Mouse (Mus musculus) hindbrain, postnatal 0 days (tissue): ENCODE data around the gene Myo16. TPM values are rescaled to one million over a fixed set of nuclear protein-coding genes. Genes with fewer than 3 reads are reported as not detected.

Source experiments
- ATAC-seq: fragments of 200-750 bp; cut with Nextera tagmentation; 2 replicates; pipeline ENCODE4 v1.8.0; 2017; ENCODE audit warnings: mild to moderate bottlenecking, moderate TSS enrichment, moderate library complexity
- DNase-seq: peaks from one replicate; pipeline ENCODE4 v3.0.0-alpha.2; 2015; ENCODE audit warnings: low spot score
- H3K27ac ChIP-seq: fragments of 300-500 bp; sonication (generic); 2 replicates; pipeline ENCODE4 v1.5.1; 2014; ENCODE audit warnings: mild to moderate bottlenecking
- H3K27me3 ChIP-seq: fragments of 300-500 bp; sonication (generic); 2 replicates; pipeline ENCODE4 v1.6.1; 2014; ENCODE audit warnings: low read length, mixed read lengths; ENCODE audit not compliant: insufficient read depth
- H3K36me3 ChIP-seq: fragments of 300-500 bp; sonication (generic); 2 replicates; pipeline ENCODE4 v1.6.1; 2014; ENCODE audit warnings: low read length, mixed read lengths; ENCODE audit not compliant: insufficient read depth
- H3K4me1 ChIP-seq: fragments of 300-500 bp; sonication (generic); 2 replicates; pipeline ENCODE4 v1.6.1; 2014; ENCODE audit warnings: antibody characterized with exemption, low read length, mixed read lengths; ENCODE audit not compliant: insufficient read depth
- H3K4me2 ChIP-seq: fragments of 300-500 bp; sonication (generic); 2 replicates; pipeline ENCODE4 v1.6.1; 2014; ENCODE audit warnings: low read depth, mild to moderate bottlenecking, low read length, moderate library complexity, mixed read lengths
- H3K4me3 ChIP-seq: fragments of 300-500 bp; sonication (generic); 2 replicates; pipeline ENCODE4 v1.5.1; 2014; ENCODE audit warnings: low read length
- H3K9ac ChIP-seq: fragments of 300-500 bp; sonication (generic); replicated peaks from 2 replicates; pipeline ENCODE4 v1.6.1; 2014; ENCODE audit warnings: mild to moderate bottlenecking, low read length, moderate library complexity, mixed read lengths
- H3K9me3 ChIP-seq: fragments of 300-500 bp; sonication (generic); 2 replicates; pipeline ENCODE4 v1.6.1; 2016; ENCODE audit warnings: low read length, mixed read lengths
- CTCF ChIP-seq: IDR thresholded peaks from 2 replicates; pipeline ENCODE4 v1.5.1; 2016; ENCODE audit warnings: antibody characterized with exemption, control low read depth, low read depth
- WGBS: fragments of 180-500 bp; shearing (Covaris S2); extraction: QIAGEN DNeasy Blood & Tissue Kit; methylation state at CpG from one replicate; pipeline ENCODE4 v1.1.7; 2014; 5-methylcytosine and 5-hydroxymethylcytosine counted together
- polyA plus RNA-seq: library from polyadenylated mRNA; unstranded; fragments of >200 nt; fragmentation: Nextera tagmentation; extraction: Ambion mirVana; gene quantifications from 2 replicates; pipeline ENCODE4 v1.2.1, GENCODE M21; 2015
- total RNA-seq: library from RNA; depleted of rRNA; stranded (reverse); fragments of >200 nt; gene quantifications from 2 replicates; pipeline ENCODE4 v1.2.3, GENCODE M21; 2014

The Myo16 gene
- total and polyA plus RNA-seq, 2 experiments from 2014 or later = 8.7 to 71.2 TPM

GRCm38 (mm10) chr8:10362949-10363348 is 209.2 kb downstream of the Myo16 start:
- H3K9ac ChIP-seq = no peak overlapping the region
- H3K36me3 ChIP-seq = no peaks in the 10 kb centered on the region
- ATAC-seq (no peak), DNase-seq (no peak)
- 92% methylated on average over 2 of the region's 2 CpGs for WGBS
- H3K4me2 ChIP-seq = no peak overlapping the region
- TF ChIP-seq CTCF = no peak
- H3K27me3 ChIP-seq = no peaks in the 10 kb centered on the region
- no peaks in the 10 kb centered on the region for H3K4me1 ChIP-seq
- H3K9me3 ChIP-seq = no peaks in the 10 kb centered on the region
- no peak overlapping the region for H3K27ac ChIP-seq
- H3K4me3 ChIP-seq = no peak overlapping the region

GRCm38 (mm10) chr8:10363654-10364406 is 210.1 kb downstream of the Myo16 start:
- Histone ChIP-seq H3K36me3 (no peaks in the 10 kb centered on the region; the same call in 1 of the 2 replicates), H3K27ac (no peak overlapping the region), H3K4me2 (no peak overlapping the region), H3K27me3 (no peaks in the 10 kb centered on the region), H3K9ac (no peak overlapping the region), H3K9me3 (no peaks in the 10 kb centered on the region), H3K4me1 (no peaks in the 10 kb centered on the region), H3K4me3 (no peak overlapping the region)
- no peak for TF ChIP-seq CTCF
- DNase-seq = peak; percentile 18
- 55% methylated on average over 13 of the region's 13 CpGs for WGBS
- no peak for ATAC-seq

DNA sequence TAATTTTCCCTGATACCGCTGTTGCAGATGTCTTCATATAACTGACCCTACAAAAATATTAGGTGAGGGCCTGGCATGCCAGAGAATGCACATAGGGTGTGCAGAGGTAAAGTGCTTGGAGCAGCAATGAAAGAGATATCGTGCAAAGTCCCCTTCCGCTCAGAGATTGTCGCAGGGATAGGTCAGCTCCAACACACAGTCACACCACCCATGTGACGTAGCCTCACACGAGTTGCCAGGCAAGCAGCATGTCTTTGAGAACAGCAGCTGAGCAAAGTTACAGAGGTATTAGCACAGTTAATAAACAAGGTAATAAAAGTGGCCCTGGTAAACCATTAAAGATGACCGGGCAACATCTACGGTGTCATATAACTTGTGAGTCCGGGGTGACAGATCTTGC is 212.4 kb downstream of the Myo16 start:
- H3K4me2 ChIP-seq = no peak overlapping the region
- WGBS = 93% methylated on average over 9 of the region's 9 CpGs
- H3K9ac ChIP-seq = no peak overlapping the region
- DNase-seq = no peak
- no peaks in the 10 kb centered on the region for H3K4me1 ChIP-seq
- no peak overlapping the region for H3K4me3 ChIP-seq
- no peaks in the 10 kb centered on the region for H3K27me3 ChIP-seq
- no peaks in the 10 kb centered on the region for H3K9me3 ChIP-seq
- H3K27ac ChIP-seq = no peak overlapping the region
- H3K36me3 ChIP-seq = no peaks in the 10 kb centered on the region; the same call in 1 of the 2 replicates
- TF ChIP-seq CTCF = no peak
- ATAC-seq = no peak

GRCm38 (mm10) chr8:10372571-10372970 is 218.9 kb downstream of the Myo16 start:
- H3K36me3 ChIP-seq = peaks cover 11% of the 10 kb centered on the region
- WGBS = 84% methylated on average over 2 of the region's 2 CpGs
- H3K4me3 ChIP-seq = no peak overlapping the region
- no peak overlapping the region for H3K4me2 ChIP-seq
- no peak overlapping the region for H3K9ac ChIP-seq
- no peaks in the 10 kb centered on the region for H3K9me3 ChIP-seq
- no peak overlapping the region for H3K27ac ChIP-seq
- TF ChIP-seq CTCF = no peak
- ATAC-seq (no peak), DNase-seq (no peak)
- H3K4me1 ChIP-seq = no peaks in the 10 kb centered on the region
- no peaks in the 10 kb centered on the region for H3K27me3 ChIP-seq

DNA sequence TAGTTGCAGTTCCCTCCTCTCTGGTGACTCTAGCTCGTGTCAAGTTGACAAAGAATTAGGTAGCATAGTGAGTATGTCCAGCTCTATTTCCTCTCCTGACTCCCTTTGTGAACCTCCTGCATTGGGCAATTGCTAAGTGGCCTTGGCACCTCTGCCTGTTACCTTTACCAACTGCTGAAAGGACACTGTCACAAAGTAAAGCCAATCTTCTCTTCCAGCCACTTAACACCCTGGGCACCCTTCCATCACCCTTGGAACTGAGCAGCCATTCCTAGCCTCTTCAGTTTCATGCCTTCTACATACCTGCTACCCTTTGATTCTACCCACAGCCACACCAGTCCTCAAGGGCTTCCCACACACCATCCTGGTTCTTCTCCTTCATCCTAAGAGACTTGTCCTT is 233.4 kb downstream of the Myo16 start:
- Histone ChIP-seq H3K4me2 (no peak overlapping the region), H3K27ac (no peak overlapping the region), H3K27me3 (no peaks in the 10 kb centered on the region), H3K36me3 (peaks cover 3% of the 10 kb centered on the region; the same call in 1 of the 2 replicates), H3K9ac (no peak overlapping the region), H3K4me1 (peaks cover 4% of the 10 kb centered on the region; the same call in 1 of the 2 replicates), H3K4me3 (no peak overlapping the region), H3K9me3 (no peaks in the 10 kb centered on the region)
- WGBS = 73% methylated on average over 1 of the region's 1 CpGs
- DNase-seq (no peak), ATAC-seq (no peak)
- no peak for TF ChIP-seq CTCF

- H3K9me3 ChIP-seq = no peaks in the 10 kb centered on the region
- H3K4me2 ChIP-seq = no peak overlapping the region
- H3K27ac ChIP-seq = no peak overlapping the region
- H3K4me3 ChIP-seq = no peak overlapping the region
- DNase-seq (peak; percentile 50), ATAC-seq (no peak)
- no peaks in the 10 kb centered on the region; the same call in 1 of the 2 replicates for H3K36me3 ChIP-seq
- peaks cover 4% of the 10 kb centered on the region; the same call in 1 of the 2 replicates for H3K4me1 ChIP-seq
- H3K9ac ChIP-seq = no peak overlapping the region
- no peak for TF ChIP-seq CTCF
- 26% methylated on average over 7 of the region's 7 CpGs for WGBS
- no peaks in the 10 kb centered on the region for H3K27me3 ChIP-seq
These were observed 237.5 kb downstream of the Myo16 start for GRCm38 (mm10) chr8:10391096-10391683.

- H3K9ac ChIP-seq = no peak overlapping the region
- H3K36me3 ChIP-seq = no peaks in the 10 kb centered on the region; the same call in 1 of the 2 replicates
- no peak for TF ChIP-seq CTCF
- no peak overlapping the region for H3K4me3 ChIP-seq
- H3K27ac ChIP-seq = no peak overlapping the region
- DNase-seq (peak; percentile 60), ATAC-seq (peak; percentile 70; the same call in 1 of the 2 replicates)
- H3K4me1 ChIP-seq = peaks cover 4% of the 10 kb centered on the region; the same call in 1 of the 2 replicates
- H3K27me3 ChIP-seq = no peaks in the 10 kb centered on the region
- no peak overlapping the region for H3K4me2 ChIP-seq
- WGBS = 18% methylated on average over 6 of the region's 6 CpGs
- H3K9me3 ChIP-seq = no peaks in the 10 kb centered on the region
These were observed 238.2 kb downstream of the Myo16 start for GRCm38 (mm10) chr8:10391913-10392312.
